Mouse (Mus musculus) spleen, postnatal 36 days (tissue): ENCODE measurements around the gene Samt3.

Experiments
- DNase-seq, 2 experiments: peaks; one replicate each; pipeline ENCODE4 v3.0.0; 2022; ENCODE audit warnings: low spot score in 2 of 2, mixed read lengths in 1 of 2

Samt3 gene

GRCm38 (mm10) chrX:86043899-86044298, at the start of gene Samt3:
TSS of gene Samt3 (plus strand) at chrX:86044199.
- DNase-seq, result no peak

- DNase-seq, result no peak
These were observed 27.4 kb upstream of the Samt3 start for GRCm38 (mm10) chrX:86016591-86016990.

DNA sequence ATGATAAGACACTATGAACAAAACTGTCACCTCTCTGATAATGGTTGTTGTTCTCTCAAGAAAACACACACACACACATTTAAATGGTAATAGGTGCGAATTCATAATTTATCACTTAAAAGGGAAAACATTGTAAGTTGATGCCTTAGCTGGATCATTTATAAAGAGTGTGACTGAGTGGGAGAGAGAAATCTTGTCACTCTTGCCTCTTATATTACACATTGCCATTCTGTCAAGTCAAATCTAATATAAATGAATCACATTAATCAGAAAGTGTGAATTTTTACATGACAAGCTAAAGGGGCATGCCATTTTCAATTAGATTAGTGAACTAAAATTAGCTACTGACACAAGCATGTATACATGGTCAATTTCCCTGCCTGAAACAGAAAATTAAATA, 44.7 kb downstream of the Samt3 start:
- DNase-seq, result no peak
